Mouse (Mus musculus) T-helper 1 cell (primary cell): ENCODE measurements around the gene Rgmb.

ENCODE experiments used
- in situ Hi-C: fragments of 300-600 bp; cut with MboI, MseI; formaldehyde crosslinking; loops from one replicate; pipeline ENCODE4 v1.15.1; 2025; ENCODE audit warnings: high pct_unique_total_duplicates

Gene Rgmb

DNA sequence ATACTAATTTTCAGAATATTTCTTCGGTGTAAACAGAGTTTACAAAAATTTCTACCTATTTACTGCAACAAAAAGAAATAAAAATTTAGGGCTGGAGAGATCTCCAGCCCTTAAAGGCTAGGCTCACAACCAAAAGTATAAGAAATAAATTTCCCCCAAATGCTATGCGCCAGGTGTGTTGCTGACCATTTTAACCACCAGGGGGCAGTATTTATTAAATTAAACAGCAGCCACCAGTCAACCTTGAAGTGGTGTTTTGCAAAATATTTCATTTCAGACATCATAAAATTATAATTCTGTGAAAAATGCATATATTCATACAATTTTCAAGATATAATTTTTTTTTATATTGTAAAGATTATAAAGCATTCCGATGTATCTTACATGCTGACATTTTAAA lies 43.8 kb downstream of the Rgmb start:
- in situ Hi-C loops, result loop anchor here (5.0 kb wide), 1 partner anchor 1115 kb away; no protein-coding TSS in a partner anchor

DNA sequence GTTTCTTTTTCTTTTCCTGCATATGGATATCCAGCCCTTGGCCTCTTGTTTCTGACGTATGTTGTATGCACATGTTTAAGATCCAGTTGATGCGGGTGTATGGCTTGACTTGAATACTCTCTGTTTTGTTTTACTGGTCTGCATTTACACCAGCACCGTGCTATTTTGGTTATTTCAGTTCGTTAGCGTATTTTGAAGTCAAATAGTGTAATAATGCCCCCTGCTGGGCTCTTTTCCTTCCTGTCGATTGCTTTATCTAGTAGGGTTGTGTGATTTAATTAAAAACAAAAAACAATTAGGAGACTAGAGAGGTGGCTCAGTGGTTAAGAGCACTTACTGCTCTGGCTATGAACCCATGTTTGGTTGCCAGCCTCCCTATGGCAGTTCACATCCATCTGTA lies 52.9 kb downstream of the Rgmb start:
- in situ Hi-C loops, result loop anchor here (10.0 kb wide), 1 partner anchor 193 kb away; no protein-coding TSS in a partner anchor

DNA sequence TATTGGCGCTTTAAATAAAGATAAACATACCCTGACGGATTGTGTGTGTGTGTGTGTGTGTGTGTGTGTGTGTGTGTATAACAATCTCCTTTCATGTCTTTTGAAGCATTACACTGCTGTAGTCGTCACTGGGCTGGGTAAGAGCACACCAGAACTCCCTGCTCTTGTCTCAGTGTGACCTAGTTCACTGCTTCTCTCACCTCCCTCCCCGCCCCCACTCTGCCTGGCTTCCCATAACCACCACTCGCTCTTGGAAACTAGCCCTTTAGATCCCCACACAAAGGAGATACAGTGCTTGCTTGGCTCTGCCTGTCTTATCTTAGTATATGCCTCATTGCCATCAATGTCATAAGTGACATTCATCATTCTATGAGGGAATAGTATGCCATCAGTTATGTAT lies 54.5 kb downstream of the Rgmb start:
- in situ Hi-C loops, result loop anchor here (10.0 kb wide), 1 partner anchor 192 kb away; no protein-coding TSS in a partner anchor

DNA sequence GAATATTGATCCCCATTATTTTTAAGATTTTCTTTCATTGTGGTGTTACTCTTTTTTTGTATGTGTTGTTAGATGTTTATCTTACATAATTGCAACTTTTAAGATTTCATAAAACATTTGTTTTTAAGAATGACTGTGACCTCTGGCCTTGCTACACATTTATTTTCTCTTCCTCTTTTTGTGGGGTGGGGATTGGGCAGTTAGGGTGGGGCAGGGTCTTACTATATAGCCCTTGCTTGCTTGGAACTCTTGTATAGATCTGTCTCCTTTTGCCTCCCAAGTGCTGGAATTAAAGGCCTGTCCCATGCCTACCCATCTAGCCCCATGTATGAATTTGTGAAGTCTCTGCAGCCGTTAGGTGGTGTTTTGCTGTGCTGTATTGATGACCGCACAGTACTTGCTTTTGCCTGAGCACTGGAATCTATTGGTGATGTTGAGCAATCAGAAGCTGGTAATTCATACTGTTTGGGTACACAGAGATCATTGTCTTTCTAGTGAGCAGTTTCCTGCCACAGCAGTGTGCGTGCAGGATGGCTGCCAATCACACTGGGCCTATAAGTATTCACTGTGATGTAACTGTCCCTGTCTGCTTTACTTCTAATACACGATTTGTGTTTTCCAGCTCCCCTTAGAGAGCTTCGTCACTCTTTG lies 56.1 kb downstream of the Rgmb start:
- in situ Hi-C loops, result loop anchor here (10.0 kb wide), 1 partner anchor 190 kb away; no protein-coding TSS in a partner anchor

DNA sequence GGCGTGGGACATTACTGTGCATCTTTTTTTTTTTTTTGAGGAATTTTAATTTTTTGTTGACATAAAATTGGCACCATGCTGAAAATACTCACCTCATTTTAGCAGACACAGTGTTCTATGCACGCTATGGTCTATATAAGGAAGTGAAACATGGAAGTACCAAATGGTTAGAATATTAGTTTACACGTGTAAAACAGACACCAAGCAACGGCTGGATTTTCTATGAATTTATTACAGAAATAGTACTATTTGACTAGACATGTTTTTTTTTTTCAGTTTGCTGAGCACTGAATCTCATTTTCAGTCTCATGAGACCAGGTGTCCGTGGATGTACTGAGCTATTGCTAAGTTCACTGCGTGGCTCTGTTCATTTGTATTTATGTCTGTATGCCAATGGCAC lies 56.9 kb downstream of the Rgmb start:
- in situ Hi-C loops, result loop anchor here (10.0 kb wide), 1 partner anchor 189 kb away; no protein-coding TSS in a partner anchor

DNA sequence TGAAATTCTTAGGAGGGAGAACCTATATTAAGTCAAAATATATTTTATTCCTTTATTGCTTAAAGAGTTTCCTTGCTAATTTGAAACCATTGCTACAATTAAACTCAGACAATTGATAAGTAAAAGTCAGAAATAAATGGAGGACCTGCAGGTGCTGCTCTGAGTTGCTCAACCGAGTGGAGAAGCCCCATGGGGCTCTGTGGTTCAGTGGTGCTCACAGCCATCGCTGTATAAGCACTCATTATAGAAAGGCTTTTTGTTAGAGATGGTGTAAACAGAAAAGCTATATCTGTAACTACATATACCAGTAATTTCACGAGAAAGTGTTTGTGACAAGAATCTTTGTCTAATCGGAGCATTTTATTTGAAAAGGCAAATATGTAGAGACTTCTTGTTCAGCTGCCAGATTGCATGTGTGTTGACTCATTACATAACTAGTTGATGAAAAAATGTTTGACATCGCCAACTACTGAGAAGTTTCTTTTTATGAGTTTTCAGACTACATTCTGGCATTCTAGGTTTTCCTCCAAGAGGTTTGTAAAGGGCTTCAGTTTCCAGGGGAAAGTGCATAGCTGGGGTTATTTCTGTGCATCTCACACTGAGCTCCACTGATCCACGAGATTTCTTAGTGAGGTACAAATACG lies 61.6 kb downstream of the Rgmb start:
- in situ Hi-C loops, result loop anchor here (10.0 kb wide), 1 partner anchor 254 kb away; no protein-coding TSS in a partner anchor

DNA sequence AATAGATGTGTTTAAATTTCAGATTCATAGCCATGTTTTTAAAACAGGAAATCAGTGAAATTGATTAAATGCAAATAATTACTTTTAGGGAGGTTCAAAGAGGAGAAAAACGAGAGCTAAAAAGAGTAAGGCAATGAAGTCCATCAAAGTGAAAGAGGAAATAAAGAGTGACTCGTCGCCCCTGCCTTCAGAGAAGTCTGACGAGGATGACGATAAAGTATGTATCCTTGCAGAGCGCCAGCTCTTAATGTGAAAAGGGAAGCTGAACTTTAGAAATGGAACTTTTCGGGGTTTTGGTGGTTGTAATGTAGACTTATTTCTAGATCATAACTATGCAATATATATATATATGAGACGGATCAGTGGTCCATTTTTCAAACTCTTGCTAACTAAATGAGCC lies 69.6 kb downstream of the Rgmb start:
- in situ Hi-C loops, result loop anchor here (10.0 kb wide), 1 partner anchor 246 kb away; no protein-coding TSS in a partner anchor
